Mouse (Mus musculus): ENCODE results near the gene Tceanc2. TPM values are rescaled to one million over a fixed set of nuclear protein-coding genes. Genes with fewer than 3 reads are reported as not detected.

Gene Tceanc2
- polyA plus RNA-seq (2015; fragmentation: Nextera tagmentation; extraction: Ambion mirVana): 14.5 and 15.2 TPM in 2 replicates

- Histone ChIP-seq H3K4me3 (peak within 1 kb of the TSS; percentile 99), H3K27me3 (replicated peaks) (no peaks in the 10 kb centered on the region), H3K9ac (peak within 1 kb of the TSS; percentile 97), H3K9me3 (no peaks in the 10 kb centered on the region), H3K36me3 (peaks cover 22% of the 10 kb centered on the region), H3K4me1 (peaks cover 40% of the 10 kb centered on the region), H3K4me2 (peak within 1 kb of the TSS; percentile 76), H3K27ac (replicated peaks) (peak within 1 kb of the TSS; percentile 96)
- under 1% methylated on average over 47 of the region's 47 CpGs for WGBS
- no peak; the same call in 1 of the 2 replicates for ATAC-seq (ENCODE audit: extremely low read depth, insufficient number of reproducible peaks, low FRiP score, low TSS enrichment)
Measured at GRCm38 (mm10) chr4:107178830-107179490, at the start of gene Tceanc2. Gene Tceanc2 (minus strand): TSS chr4:107179116.

DNA sequence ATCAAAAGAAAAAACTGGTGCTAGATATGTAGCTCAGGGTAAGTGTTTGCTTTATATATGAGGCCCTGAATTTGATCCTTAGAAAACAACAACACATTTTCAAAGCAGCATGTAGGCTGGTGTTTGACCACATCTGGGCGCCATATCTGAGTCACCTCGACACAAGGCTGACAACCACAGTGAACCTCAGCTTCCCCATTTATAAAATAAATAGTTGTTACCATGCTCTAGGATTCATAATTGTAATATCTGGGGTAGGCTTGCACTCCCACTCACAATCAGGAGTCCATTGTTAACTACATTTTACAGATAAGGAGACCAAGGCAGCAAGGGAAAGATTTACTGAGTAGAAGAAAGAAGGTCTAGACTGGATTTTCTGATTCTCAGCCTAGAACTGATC lies 47.4 kb upstream of the Tceanc2 start:
- ATAC-seq (ENCODE audit: extremely low read depth, insufficient number of reproducible peaks, low FRiP score, low TSS enrichment): no peak
- 84% methylated on average over 2 of the region's 2 CpGs for whole genome bisulfite sequencing
- Histone ChIP-seq H3K27ac (replicated peaks) (no peak overlapping the region), H3K9me3 (no peaks in the 10 kb centered on the region), H3K27me3 (replicated peaks) (peaks cover 34% of the 10 kb centered on the region), H3K36me3 (peaks cover 8% of the 10 kb centered on the region; the same call in 1 of the 2 replicates), H3K4me2 (no peak overlapping the region), H3K4me3 (no peak overlapping the region), H3K9ac (no peak overlapping the region), H3K4me1 (no peaks in the 10 kb centered on the region)

DNA sequence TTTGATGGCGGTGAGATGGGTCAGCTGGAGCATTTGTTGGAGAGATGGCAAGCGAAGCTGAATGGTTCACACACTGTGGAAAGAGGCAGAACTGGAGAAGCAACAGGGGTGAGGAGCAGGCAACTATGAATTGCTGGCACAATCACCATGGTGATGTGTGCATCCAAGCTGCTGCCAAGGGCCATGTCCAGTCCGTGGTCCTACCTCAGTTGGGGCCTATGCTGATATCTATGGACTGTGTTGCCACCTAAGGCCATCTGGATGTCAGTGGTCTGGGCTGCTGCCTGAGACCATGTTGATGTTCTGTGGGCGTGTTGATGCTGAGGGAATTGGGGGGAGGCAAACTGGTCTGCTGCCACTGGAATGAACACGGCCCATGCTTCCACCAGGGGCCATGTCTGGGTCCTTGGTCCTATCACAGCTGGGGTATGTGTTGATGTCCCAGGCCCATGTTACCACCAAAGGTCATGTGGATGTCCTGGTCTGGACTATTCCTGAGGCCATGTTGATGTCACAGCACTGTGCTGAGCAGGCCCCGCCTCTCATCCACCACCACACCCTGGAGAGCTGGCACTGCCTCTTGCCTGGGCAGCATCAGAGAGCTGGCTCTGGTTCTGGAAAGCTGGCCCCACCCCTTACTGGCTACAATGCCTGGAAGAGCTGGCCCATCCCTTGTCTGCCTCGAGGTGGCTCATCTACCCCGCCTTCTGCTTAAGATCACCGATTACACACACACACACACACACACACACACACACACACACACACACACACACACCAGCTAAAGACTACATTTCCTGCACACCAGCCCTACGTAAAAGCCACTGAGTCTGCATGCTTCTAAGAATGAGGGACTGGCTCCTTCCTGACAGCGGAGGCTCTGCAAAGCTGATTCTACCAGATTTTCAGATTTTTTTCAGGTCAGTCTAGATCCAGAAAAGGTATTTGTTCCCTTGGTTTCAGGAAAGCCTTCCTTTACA lies 44.6 kb upstream of the Tceanc2 start:
- Histone ChIP-seq H3K4me3 (no peak overlapping the region), H3K9me3 (no peaks in the 10 kb centered on the region), H3K27ac (replicated peaks) (no peak overlapping the region), H3K9ac (no peak overlapping the region), H3K4me1 (no peaks in the 10 kb centered on the region), H3K27me3 (replicated peaks) (peaks cover 36% of the 10 kb centered on the region), H3K36me3 (no peaks in the 10 kb centered on the region), H3K4me2 (no peak overlapping the region)
- 75% methylated on average over 11 of the region's 11 CpGs for WGBS
- no peak for ATAC-seq (ENCODE audit: extremely low read depth, insufficient number of reproducible peaks, low FRiP score, low TSS enrichment)

DNA sequence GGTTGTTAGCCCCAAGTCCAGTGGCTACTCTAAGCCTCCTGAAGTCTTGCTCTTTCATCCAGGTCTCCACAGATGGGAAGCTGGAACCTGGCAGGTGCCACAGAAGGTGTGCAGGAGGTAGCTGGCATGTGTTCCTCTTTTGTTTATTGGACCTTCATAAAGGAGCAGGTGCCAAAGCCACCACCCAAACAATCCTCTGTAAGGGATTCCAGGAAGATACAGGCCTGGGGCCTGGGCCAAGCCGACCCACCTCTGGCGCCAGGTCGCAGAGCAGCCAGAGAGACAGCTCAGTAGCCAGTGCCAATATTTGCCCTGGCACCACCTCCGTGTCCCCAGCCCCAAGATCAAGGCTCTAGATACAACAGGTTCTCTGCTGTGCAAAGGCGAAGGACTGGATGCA lies 42.6 kb upstream of the Tceanc2 start:
- Histone ChIP-seq H3K27ac (replicated peaks) (no peak overlapping the region), H3K4me3 (no peak overlapping the region), H3K4me1 (peaks cover 8% of the 10 kb centered on the region; the same call in 1 of the 2 replicates), H3K4me2 (no peak overlapping the region), H3K27me3 (replicated peaks) (peaks cover 48% of the 10 kb centered on the region), H3K9me3 (no peaks in the 10 kb centered on the region), H3K9ac (no peak overlapping the region), H3K36me3 (no peaks in the 10 kb centered on the region)
- WGBS: 88% methylated on average over 5 of the region's 5 CpGs
- ATAC-seq (ENCODE audit: extremely low read depth, insufficient number of reproducible peaks, low FRiP score, low TSS enrichment): no peak

DNA sequence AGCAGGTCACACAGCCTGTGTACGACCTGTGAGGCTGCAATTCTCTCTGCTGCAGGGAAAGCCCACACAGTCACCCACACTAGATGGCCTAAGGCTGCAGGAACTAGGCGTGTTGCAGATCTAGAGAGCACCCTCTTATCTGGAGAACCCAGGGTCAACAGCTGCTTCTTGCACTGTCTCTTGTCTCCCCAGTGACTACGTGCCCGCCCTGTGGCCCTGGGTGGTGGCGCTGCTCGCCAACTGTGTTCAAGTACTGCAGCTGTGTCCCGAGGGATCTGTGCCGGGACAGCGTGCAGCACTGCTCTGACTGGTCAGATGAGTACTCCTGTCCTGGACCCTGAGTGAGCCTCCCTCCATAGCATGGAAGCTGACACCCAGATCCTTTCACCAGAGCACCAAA lies 38.7 kb upstream of the Tceanc2 start:
- ATAC-seq (ENCODE audit: extremely low read depth, insufficient number of reproducible peaks, low FRiP score, low TSS enrichment): no peak
- H3K27ac ChIP-seq (replicated peaks): no peak overlapping the region
- peaks cover 73% of the 10 kb centered on the region for H3K27me3 ChIP-seq (replicated peaks)
- WGBS: 60% methylated on average over 9 of the region's 9 CpGs
- peaks cover 8% of the 10 kb centered on the region; the same call in 1 of the 2 replicates for H3K4me1 ChIP-seq
- H3K4me3 ChIP-seq: no peak overlapping the region
- H3K36me3 ChIP-seq: no peaks in the 10 kb centered on the region
- H3K9ac ChIP-seq: no peak overlapping the region
- no peaks in the 10 kb centered on the region for H3K9me3 ChIP-seq
- no peak overlapping the region for H3K4me2 ChIP-seq

- H3K27me3 ChIP-seq (replicated peaks): peaks cover 71% of the 10 kb centered on the region
- H3K36me3 ChIP-seq: peaks cover 7% of the 10 kb centered on the region; the same call in 1 of the 2 replicates
- 62% methylated on average over 12 of the region's 12 CpGs for WGBS
- peaks cover 11% of the 10 kb centered on the region for H3K4me1 ChIP-seq
- H3K9me3 ChIP-seq: no peaks in the 10 kb centered on the region
- H3K4me2 ChIP-seq: no peak overlapping the region
- no peak overlapping the region for H3K9ac ChIP-seq
- no peak for ATAC-seq (ENCODE audit: extremely low read depth, insufficient number of reproducible peaks, low FRiP score, low TSS enrichment)
- no peak overlapping the region for H3K27ac ChIP-seq (replicated peaks)
- no peak overlapping the region for H3K4me3 ChIP-seq
Measured at GRCm38 (mm10) chr4:107213279-107214011, 34.5 kb upstream of the Tceanc2 start.

DNA sequence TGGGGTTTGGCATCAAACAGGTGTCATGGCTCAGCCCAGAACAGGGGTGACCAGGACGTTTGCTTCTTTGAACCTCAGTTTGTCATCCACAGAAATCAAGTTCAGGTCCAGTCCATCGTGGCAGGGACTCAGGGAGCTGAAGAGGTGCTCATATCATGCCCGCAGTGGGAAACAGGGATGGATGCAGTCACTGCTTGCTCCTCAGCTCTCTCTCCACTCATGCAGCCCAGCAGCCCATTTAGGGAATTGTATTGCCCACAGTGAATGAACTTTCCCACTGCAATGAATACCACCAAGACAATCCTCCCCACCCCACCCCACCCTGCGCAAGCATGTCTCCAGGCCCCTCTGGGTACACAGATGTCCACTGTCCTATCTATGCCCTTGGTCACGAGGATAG lies 33.0 kb upstream of the Tceanc2 start:
- Histone ChIP-seq H3K27ac (replicated peaks) (no peak overlapping the region), H3K9me3 (no peaks in the 10 kb centered on the region), H3K27me3 (replicated peaks) (peaks cover 62% of the 10 kb centered on the region), H3K4me3 (no peak overlapping the region), H3K4me2 (no peak overlapping the region), H3K9ac (no peak overlapping the region), H3K4me1 (peaks cover 4% of the 10 kb centered on the region; the same call in 1 of the 2 replicates), H3K36me3 (peaks cover 21% of the 10 kb centered on the region)
- 77% methylated on average over 5 of the region's 5 CpGs for WGBS
- no peak for ATAC-seq (ENCODE audit: extremely low read depth, insufficient number of reproducible peaks, low FRiP score, low TSS enrichment)

DNA sequence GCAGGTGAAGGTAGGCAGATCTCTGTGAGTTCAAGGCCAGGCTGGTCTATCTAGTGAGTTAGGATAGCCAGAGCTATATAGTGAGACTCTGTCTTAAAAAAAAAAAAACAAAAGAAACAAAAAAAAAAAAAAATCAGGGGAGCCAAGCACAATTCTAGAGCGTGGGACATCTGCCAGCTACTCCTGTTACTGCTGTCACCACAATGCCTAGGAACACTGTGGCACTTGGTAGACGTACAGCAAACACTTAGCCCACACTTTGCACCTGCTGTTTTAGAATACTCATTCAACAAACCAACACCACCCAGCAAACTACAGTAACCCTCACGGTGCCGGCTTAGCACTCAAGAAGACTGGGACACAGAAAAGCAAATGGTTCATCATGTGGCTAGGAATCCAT lies 32.5 kb upstream of the Tceanc2 start:
- H3K9me3 ChIP-seq: no peaks in the 10 kb centered on the region
- 43% methylated on average over 4 of the region's 4 CpGs for WGBS
- no peak overlapping the region for H3K4me2 ChIP-seq
- no peak for ATAC-seq (ENCODE audit: extremely low read depth, insufficient number of reproducible peaks, low FRiP score, low TSS enrichment)
- no peak overlapping the region for H3K4me3 ChIP-seq
- H3K4me1 ChIP-seq: peaks cover 4% of the 10 kb centered on the region; the same call in 1 of the 2 replicates
- peaks cover 58% of the 10 kb centered on the region for H3K27me3 ChIP-seq (replicated peaks)
- H3K9ac ChIP-seq: no peak overlapping the region
- no peak overlapping the region for H3K27ac ChIP-seq (replicated peaks)
- H3K36me3 ChIP-seq: peaks cover 26% of the 10 kb centered on the region

- Histone ChIP-seq H3K4me1 (peaks cover 4% of the 10 kb centered on the region; the same call in 1 of the 2 replicates), H3K27ac (replicated peaks) (no peak overlapping the region), H3K4me2 (no peak overlapping the region), H3K27me3 (replicated peaks) (peaks cover 50% of the 10 kb centered on the region), H3K9me3 (no peaks in the 10 kb centered on the region), H3K36me3 (peaks cover 31% of the 10 kb centered on the region), H3K4me3 (no peak overlapping the region), H3K9ac (no peak overlapping the region)
- ATAC-seq (ENCODE audit: extremely low read depth, insufficient number of reproducible peaks, low FRiP score, low TSS enrichment): no peak
- WGBS: 76% methylated on average over 5 of the region's 5 CpGs
Measured at GRCm38 (mm10) chr4:107210483-107211097, 31.7 kb upstream of the Tceanc2 start.

GRCm38 (mm10) chr4:107208880-107209279 lies 30.0 kb upstream of the Tceanc2 start, which contains the start of gene Ldlrad1:
Gene Ldlrad1 (plus strand): TSS chr4:107209180.
- Histone ChIP-seq H3K4me1 (peaks cover 4% of the 10 kb centered on the region; the same call in 1 of the 2 replicates), H3K27me3 (replicated peaks) (peaks cover 33% of the 10 kb centered on the region), H3K36me3 (peaks cover 48% of the 10 kb centered on the region), H3K4me3 (no peak within 1 kb of the TSS), H3K9me3 (no peaks in the 10 kb centered on the region), H3K27ac (replicated peaks) (no peak within 1 kb of the TSS), H3K9ac (no peak within 1 kb of the TSS), H3K4me2 (no peak within 1 kb of the TSS)
- 84% methylated on average over 3 of the region's 3 CpGs for WGBS
- ATAC-seq (ENCODE audit: extremely low read depth, insufficient number of reproducible peaks, low FRiP score, low TSS enrichment): no peak

Data from heart, embryonic 13.5 days (tissue).